Mouse (Mus musculus) CD4-positive, CD25-positive, alpha-beta regulatory T cell, adult 2 months (primary cell): ENCODE results near the gene Ndufa3.

ENCODE experiments used
- DNase-seq: peaks from one replicate; pipeline ENCODE4 v3.0.0-alpha.2; 2012; ENCODE audit warnings: low read depth, low spot score

The Ndufa3 gene

DNA sequence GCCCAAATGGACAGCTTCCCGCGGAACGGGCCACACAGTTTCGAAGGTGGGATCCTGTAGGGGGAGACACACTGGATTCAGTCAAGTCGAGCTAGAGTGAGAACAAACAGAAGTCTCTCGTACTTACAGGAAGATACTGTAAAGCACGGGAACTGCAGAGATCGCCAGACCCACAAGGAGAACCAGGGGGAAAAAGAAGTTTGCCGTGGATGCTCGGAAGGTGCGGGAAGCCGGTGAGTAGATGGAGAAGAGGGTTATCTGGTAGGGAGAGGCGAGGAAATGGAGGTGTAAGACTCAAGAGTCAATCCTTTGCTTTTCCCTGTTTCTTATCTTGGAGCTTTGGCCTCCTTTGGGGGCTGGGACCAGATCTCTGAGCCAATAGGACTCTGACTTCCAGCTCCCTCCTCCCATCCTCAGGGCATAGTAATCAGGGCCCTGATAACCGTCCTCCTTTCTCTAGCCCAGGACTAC lies 49.8 kb downstream of the Ndufa3 start:
- DNase-seq: no peak
